Mouse (Mus musculus): ENCODE data around the gene Uba7. TPM values are rescaled to one million over a fixed set of nuclear protein-coding genes. Genes with fewer than 3 reads are reported as not detected.

Gene Uba7
- 103 and 121 TPM in 2 replicates for total RNA-seq (2017)

DNA sequence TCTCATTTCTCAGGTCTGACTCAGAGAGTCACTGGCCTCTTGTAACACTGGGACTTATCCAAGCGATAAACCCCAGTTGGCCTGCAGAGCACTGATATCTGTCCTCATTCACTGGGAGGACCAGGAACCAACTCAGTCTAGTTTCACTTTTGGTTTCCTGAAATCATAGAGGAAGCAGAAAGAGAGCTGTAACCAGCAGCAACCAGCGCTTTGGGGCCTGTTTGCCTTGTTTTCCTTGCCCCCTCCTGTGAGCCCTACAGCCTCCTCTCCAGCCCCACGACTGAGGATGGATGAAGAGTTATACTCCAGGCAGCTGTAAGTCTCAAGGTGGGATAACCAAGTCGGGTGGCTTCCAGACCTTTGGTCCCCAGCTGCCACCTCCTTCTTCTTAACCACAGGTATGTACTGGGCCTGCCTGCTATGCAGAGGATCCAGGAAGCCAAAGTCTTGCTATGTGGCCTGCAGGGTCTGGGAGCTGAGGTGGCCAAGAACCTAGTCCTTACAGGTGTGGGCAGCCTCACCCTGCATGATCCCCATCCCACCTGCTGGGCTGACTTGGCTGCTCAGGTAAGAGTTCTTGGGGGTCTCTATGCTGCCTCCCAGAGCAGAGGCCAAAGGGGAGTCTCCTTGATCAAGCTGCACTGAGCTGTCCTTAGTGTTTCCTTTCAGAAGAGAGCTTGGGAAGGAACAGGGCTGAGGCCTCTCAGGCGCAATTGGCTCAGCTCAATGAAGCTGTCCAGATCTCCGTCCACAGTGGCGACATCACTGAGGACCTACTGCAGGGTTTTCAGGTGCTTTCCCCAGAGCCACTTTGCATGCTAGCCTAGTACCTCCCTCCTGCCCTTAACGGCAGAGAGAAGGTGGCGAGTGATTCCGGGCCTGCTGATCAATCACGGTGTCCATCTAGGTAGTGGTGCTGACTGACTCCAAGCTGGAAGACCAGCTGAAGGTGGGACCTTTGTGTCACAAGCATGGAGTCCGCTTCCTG, at the start of gene Uba7:
Gene Uba7, plus strand, starts transcription at position 107 of the 988 bp plus-strand sequence.
- peak; percentile 80 to 81 for ATAC-seq (replicated peaks in 1 of 2; ENCODE audit: insufficient read depth in 1 of 2, low FRiP score in 2 of 2, low TSS enrichment in 1 of 2, low read depth in 1 of 2, poor library complexity in 2 of 2, severe bottlenecking in 2 of 2)

DNA sequence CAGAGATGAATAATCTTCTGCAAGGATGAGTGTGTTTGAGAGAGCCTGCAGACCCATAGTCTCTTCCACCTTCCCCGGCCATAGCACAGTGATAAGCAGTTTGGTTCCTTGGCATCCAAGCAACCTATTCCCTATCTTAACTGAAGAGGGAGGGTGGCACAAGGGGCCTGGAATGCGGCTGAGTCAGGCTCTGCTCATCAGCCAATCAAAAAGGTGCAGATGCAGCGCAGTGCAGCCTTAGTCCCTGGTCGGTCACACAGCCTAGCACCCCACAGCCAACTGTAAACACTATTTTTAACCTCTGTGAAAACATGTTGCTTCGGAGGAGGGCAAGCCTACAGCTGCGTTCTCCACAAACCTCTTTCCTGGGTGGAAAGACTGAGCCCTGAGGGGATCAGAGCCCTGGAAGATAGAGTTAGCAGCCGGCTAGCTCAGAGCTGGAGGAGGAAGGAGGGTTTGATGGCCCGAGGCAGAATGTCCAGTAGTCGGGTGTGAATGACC, 48.3 kb upstream of the Uba7 start:
- ATAC-seq (replicated peaks in 1 of 2; ENCODE audit: insufficient read depth in 1 of 2, low FRiP score in 2 of 2, low TSS enrichment in 1 of 2, low read depth in 1 of 2, poor library complexity in 2 of 2, severe bottlenecking in 2 of 2): no peak

DNA sequence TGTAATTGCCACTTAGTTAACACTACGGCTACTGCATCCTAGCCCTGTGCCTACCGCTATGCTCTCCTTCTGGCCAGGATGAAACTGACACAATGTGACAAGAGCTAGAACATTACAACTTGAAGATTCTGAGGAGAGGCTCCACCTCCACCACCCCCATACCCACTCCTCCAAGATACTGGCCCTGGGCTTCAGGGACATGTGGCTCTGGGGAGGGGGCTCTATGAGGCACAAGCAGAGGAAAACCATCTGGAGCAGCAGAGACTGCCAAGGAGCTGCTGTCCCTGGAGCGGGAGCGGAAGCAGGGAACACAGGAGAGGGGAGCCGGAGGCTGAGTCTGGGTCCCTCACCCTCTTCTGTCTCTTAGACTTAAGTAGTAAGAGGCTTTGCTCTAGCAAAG, 47.6 kb upstream of the Uba7 start:
- no peak for ATAC-seq (replicated peaks in 1 of 2; ENCODE audit: insufficient read depth in 1 of 2, low FRiP score in 2 of 2, low TSS enrichment in 1 of 2, low read depth in 1 of 2, poor library complexity in 2 of 2, severe bottlenecking in 2 of 2)

DNA sequence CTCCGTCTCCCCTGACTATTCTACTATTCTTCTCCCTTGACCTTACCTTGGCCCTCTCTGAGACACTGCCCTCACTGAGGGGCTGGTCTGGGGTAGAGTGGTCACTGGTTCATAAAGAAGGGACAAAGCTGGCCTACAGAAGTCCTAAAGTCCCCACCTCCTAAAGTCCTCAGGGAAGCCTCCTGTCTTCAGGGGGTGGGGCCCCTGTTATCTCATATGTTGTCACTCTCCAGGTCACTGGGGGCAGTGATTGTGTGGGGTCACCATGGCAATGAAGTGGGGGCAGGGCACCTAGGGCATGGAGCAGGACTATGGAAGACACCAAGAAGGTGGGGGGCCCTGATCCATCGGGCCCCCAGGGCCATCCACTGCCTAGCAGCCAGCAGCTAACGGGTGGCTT, 47.1 kb upstream of the Uba7 start, which contains the start of gene Actl11:
Gene Actl11, plus strand, starts transcription at position 301 of the 400 bp plus-strand sequence.
- ATAC-seq (replicated peaks in 1 of 2; ENCODE audit: insufficient read depth in 1 of 2, low FRiP score in 2 of 2, low TSS enrichment in 1 of 2, low read depth in 1 of 2, poor library complexity in 2 of 2, severe bottlenecking in 2 of 2): no peak

DNA sequence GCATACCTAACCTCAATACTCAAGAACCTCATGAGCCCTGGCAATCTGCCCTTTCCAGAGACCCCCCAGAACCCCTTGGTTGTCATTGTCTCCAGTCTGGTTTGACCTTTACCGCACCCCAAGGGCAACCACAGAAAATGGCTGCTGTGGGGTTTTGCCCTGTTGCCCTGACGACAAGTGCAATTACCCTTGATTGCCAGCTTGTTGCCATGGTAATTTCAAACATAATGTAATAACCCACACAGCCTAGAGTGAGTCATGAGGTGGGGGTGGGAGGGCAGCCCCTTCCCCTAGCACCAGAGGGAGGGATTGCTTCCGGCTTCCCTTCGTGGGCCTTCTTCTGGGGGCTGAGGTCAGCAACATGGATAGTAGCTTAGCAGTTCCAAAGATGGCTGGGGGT, 43.1 kb upstream of the Uba7 start:
- no peak for ATAC-seq (replicated peaks in 1 of 2; ENCODE audit: insufficient read depth in 1 of 2, low FRiP score in 2 of 2, low TSS enrichment in 1 of 2, low read depth in 1 of 2, poor library complexity in 2 of 2, severe bottlenecking in 2 of 2)

DNA sequence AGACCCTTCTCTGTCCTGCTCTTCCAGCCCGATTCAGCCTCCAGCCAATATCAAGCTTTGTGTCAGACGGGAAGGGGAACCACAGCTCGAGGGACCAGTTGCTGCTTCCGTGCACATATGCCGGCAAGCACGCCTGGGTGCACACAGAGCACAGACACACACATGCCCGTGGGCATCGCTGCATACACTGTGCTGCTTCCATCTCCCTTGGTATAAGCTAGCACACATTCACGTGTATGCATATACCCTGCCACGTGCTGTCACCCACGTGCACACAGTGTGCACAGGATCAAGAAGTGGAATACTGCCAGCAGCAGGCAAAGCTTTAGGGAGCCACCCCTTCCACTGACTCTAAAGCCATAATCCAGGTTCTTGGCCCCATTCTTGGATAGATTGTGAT, 41.2 kb upstream of the Uba7 start:
- ATAC-seq (replicated peaks in 1 of 2; ENCODE audit: insufficient read depth in 1 of 2, low FRiP score in 2 of 2, low TSS enrichment in 1 of 2, low read depth in 1 of 2, poor library complexity in 2 of 2, severe bottlenecking in 2 of 2): no peak

DNA sequence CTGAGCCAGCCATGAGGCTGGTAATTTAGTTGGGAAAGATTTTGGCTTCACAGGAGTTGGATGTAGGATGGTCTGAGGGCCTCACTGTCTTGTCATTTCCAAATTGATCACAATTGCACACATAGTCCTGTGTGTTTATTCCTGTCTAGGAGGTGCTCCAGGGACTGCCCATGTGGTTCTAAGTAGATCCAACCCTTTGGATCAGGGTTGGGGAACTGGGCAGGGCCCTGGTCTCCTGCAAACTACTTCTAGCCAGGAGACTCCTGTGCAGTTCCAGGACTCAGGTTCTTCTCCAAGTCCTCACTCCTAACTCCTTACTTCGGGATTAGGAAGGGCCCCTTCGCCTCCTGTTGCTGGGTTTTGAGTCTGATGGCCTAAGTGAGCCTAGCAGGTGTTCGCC, 39.9 kb upstream of the Uba7 start, which contains the start of gene Camkv:
Gene Camkv, plus strand, starts transcription at position 301 of the 400 bp plus-strand sequence.
- ATAC-seq (replicated peaks in 1 of 2; ENCODE audit: insufficient read depth in 1 of 2, low FRiP score in 2 of 2, low TSS enrichment in 1 of 2, low read depth in 1 of 2, poor library complexity in 2 of 2, severe bottlenecking in 2 of 2): no peak

DNA sequence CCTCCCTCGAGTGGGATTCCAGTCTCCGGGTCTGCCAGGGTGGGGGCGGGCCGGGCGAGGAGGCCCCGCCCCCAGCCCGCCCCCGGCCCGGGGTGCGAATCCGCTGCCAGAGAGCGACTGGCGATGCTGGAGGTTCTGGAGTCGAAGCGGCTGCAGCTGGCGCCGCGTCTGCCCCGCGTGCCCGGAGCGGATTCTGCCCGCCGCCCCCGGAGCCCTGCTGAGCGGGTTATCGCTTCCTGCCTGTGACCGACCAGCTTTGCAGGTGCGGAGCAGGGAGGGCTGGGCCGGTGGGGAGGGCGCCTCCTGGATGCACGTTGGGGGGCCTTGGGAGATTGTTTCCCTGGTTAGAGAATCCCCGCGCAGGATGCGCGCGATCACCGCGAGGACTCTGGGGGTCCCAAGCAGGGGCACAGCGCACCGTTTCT, 39.5 kb upstream of the Uba7 start:
- peak; percentile 39 to 58 for ATAC-seq (replicated peaks in 1 of 2; ENCODE audit: insufficient read depth in 1 of 2, low FRiP score in 2 of 2, low TSS enrichment in 1 of 2, low read depth in 1 of 2, poor library complexity in 2 of 2, severe bottlenecking in 2 of 2)

DNA sequence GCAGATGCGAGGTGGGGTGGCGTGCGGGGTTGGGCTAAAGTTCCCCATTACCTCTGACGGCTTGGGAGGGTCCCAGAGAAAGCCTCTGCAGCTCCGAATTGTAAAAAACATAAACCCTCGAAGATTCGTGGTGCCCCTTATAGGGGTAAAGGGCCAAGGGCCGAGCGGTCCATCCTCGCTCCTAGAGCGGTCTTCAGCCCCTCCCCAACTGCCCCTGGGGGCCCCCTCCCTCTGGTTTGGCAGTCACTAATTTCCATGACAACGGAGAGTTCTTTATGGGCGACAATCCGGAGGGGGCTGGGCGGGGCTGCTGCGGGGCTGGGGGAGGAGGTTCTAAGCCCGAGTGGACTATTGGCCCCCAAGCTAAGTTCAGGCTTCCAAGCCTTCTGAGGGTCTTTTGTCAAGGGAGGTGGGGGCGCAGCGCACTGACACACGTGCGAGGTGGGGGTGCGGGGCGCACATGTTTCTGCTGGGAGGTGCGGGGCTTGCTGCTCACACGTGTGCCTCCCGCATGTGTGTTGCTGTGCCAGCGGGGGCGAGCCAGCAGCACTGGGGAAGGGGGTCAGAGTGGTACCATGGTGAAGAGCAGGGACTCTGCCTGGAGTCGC, 39.0 kb upstream of the Uba7 start:
- no peak for ATAC-seq (replicated peaks in 1 of 2; ENCODE audit: insufficient read depth in 1 of 2, low FRiP score in 2 of 2, low TSS enrichment in 1 of 2, low read depth in 1 of 2, poor library complexity in 2 of 2, severe bottlenecking in 2 of 2)

DNA sequence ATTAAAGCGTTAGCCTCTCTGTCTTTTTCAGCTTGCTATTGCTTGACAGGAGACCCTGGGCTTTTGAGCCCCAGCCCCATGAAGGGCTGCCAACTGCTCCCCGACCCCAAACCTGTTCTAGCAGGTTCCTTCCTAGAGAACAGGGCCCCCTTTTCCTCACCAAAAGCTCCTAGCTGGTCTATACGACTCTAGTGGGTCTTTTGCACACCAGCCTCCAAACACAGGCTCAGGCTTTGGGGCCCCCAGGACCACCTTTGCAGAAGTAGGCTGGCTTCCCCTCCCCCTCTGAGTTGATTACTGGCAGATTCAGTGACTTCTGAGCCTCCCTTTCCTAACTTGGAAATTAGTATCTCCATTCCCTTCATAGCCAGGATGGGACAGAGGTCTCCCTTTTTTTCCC, 38.5 kb upstream of the Uba7 start:
- ATAC-seq (replicated peaks in 1 of 2; ENCODE audit: insufficient read depth in 1 of 2, low FRiP score in 2 of 2, low TSS enrichment in 1 of 2, low read depth in 1 of 2, poor library complexity in 2 of 2, severe bottlenecking in 2 of 2): no peak

DNA sequence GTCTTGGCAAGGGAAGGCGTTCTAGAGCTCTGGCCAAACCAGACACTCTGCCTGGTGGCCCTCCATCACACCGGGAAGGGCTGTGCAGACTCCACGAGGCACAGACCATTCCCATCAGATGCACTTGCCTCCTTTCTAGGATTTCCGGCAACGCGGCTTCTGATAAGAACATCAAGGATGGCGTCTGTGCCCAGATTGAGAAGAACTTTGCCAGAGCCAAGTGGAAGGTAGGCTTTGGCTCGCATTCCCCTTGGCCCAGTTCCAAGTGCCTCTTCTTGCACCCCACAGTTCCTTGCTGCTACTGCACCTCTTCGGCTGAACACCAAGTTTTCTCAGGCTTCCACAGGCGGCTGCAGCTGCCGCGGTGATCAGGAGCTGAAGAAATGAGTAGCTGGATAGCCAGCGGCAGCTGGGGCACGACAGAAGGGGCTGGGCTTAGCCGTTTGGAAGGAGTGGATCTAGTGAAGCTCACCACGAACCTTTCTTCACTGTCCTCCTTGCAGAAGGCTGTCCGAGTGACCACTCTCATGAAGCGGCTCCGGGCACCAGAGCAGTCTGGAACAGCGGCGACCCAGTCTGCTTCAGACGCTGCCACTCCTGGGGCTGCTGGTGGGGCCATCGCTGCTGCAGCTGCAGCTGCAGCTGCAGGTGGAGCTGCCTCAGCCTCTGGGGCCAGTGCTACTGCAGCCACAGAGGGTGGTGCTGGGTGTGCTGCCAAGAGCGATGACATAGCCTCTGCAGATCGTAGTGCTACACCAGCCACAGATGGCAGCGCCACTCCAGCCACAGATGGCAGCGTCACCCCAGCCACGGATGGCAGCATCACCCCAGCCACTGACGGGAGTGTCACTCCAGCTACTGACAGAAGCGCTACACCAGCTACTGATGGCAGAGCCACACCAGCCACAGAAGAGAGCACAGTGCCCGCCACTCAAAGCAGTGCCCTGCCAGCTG, 27.8 kb upstream of the Uba7 start:
- no peak for ATAC-seq (replicated peaks in 1 of 2; ENCODE audit: insufficient read depth in 1 of 2, low FRiP score in 2 of 2, low TSS enrichment in 1 of 2, low read depth in 1 of 2, poor library complexity in 2 of 2, severe bottlenecking in 2 of 2)

DNA sequence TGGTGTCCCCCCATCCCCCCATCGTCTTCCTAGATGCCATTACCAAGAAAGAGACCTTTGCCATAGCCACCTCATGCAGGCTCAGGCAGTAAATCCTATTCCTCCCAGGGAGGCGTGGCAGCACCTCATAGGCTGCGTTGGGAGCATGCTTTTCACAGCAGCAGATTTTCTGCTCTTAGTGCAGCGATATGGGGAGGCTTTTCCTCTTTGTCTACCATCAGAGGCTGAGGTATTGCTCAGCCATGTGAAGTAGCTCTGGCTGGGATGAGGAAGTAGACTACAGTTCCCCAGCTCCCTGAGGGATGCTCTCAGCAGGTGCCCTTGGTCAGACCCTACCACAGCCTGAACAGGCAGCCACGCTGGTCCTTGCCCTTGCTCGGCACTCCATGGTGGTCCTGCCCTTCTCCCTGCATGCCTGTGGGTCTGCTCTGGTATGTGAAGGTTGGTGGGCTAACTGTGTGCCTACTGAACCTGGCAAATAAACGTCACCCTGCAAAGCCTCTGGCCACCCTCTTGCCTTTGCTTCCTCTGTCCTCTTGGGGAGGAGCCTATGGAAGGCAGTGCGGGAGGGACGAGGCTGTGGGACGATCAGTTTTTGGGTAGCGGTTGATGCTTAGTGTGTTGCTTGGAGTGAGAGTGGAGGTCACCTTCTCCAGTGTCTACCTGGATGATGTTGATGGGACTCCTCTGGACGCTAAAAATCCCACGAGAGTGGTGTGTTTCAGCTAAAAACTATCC, 26.0 kb upstream of the Uba7 start:
- no peak for ATAC-seq (replicated peaks in 1 of 2; ENCODE audit: insufficient read depth in 1 of 2, low FRiP score in 2 of 2, low TSS enrichment in 1 of 2, low read depth in 1 of 2, poor library complexity in 2 of 2, severe bottlenecking in 2 of 2)

DNA sequence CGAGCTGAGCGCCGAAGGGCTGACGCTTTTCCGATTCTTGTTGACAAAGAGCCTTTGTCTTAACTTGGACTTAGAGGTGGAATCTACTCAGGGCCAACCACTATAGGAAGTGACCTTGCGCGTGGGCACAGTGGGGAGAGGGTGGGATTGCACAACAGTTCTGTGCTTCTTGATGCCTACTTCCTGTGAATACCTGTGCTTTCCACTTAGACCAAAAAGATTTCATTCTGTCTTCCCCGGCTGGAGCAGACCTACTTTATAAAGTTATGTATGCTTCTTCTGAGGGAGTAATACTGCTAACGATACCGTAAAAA, 25.4 kb upstream of the Uba7 start, which contains the start of gene Traip:
Gene Traip, plus strand, starts transcription at position 215 of the 314 bp plus-strand sequence.
- ATAC-seq (replicated peaks in 1 of 2; ENCODE audit: insufficient read depth in 1 of 2, low FRiP score in 2 of 2, low TSS enrichment in 1 of 2, low read depth in 1 of 2, poor library complexity in 2 of 2, severe bottlenecking in 2 of 2): no peak

DNA sequence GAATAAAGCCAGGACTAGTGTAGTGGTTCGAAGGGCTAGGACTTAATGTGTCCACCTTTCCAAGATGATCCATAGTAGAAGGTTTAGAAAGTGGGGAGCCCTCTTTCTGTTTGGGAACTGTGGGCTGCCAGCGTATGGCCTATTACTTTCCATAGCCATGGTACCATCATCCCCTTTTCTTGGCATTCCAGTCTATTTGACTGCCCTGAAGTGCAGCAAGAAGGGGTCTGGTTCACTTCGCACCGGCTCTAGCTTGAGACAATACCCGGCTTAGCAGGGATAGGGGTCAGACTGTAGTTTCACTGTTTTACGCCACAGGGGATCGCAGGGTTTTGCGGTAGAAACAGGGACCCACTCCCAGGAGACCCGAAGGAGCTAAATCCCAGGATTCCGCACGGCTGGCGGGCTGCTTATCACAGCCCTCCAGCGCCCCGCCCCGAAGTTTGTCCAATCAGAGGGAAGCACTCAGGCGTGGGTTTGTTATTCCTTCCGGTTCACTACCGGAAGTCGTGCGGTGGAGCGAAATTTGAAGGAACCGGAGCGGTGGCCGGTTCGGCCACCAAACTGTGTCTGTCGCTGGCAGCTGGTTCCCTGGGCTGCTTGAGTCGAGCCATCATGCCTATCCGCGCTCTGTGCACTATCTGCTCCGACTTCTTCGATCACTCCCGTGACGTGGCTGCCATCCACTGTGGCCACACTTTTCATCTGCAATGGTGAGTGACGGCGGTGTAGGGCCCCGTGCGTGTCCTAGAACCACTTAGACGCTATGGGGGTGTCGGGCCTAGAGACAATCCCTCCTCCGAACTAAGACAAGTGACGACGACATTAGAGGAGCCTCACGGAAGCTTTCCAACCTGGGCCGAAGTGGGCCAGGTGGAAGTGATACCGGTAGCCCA, 24.6 kb upstream of the Uba7 start:
- peak; percentile 82 to 93 for ATAC-seq (replicated peaks in 1 of 2; ENCODE audit: insufficient read depth in 1 of 2, low FRiP score in 2 of 2, low TSS enrichment in 1 of 2, low read depth in 1 of 2, poor library complexity in 2 of 2, severe bottlenecking in 2 of 2)

DNA sequence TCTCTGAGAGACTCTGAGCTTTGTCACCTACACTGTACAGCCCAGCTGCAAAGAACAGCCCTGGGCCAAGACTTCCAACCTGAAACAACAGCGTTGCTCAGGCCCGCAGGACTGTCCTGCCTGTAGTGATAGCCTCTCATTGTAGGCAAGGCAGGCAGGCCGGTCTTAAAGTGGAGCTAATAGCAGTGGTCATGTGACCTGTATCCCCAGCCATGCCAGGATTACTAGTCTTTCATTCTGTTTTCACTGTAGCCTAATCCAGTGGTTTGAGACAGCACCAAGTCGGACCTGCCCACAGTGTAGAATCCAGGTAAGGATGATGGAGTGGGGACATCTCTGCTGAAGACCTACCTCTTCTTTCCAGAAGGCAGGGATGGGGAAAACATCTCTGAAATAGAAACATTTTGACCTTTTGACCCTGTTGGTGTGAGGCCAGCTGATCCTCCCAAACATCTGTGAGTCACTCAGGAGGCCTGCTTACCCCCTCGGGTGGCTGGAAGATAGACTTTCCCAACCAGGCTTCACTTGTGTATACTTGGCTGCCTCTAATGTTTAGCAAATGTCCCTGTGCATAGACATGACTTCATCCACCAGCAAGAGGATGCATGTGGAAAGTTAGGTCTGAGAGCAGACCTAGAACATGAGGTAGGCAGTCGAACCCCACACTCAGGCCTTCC, 19.6 kb upstream of the Uba7 start:
- no peak for ATAC-seq (replicated peaks in 1 of 2; ENCODE audit: insufficient read depth in 1 of 2, low FRiP score in 2 of 2, low TSS enrichment in 1 of 2, low read depth in 1 of 2, poor library complexity in 2 of 2, severe bottlenecking in 2 of 2)
